ENCODE assay signal across 23 mouse cellular contexts in genomic region chr12:9232431-9232830, GRCm38 (mm10).
DNase-seq lines count a peak whose midpoint lies in the region; ATAC-seq and TF ChIP-seq lines count a peak whose summit lies in the region.
"Had no signal": no experiment of that assay in that cellular context is flagged by ENCODE, and none has a peak within 500 bp of the region (broad histone marks: within the 10 kb centered on the region; RNA-seq: fewer than 3 reads in every experiment).

No protein-coding gene starts in this region.

- no peak overlapping the region for H3K4me3 ChIP-seq in kidney, adult 2 months (ENCODE audit: insufficient read depth, low read depth, low read length)
- no peak overlapping the region for H3K4me3 ChIP-seq in limb, embryonic 10.5 days
- H3K4me3 ChIP-seq: embryonic facial prominence, embryonic 13.5 days; forebrain, embryonic 10.5 days; gastrocnemius, adult 2 months; heart, embryonic 10.5 days; hindbrain, embryonic 12.5 days had no signal

- no peak overlapping the region for H3K27ac ChIP-seq in kidney, adult 2 months (ENCODE audit: insufficient read depth, low read depth, low read length)
- no peak overlapping the region for H3K27ac ChIP-seq in limb, embryonic 10.5 days
- H3K27ac ChIP-seq: embryonic facial prominence, embryonic 13.5 days; forebrain, embryonic 10.5 days; gastrocnemius, adult 2 months; heart, embryonic 10.5 days; hindbrain, embryonic 12.5 days had no signal

- TF ChIP-seq POLR2A in kidney, adult 2 months (IDR thresholded peaks at IDR 0.05; ENCODE audit: low read depth, low read length), result no peak

- ATAC-seq in frontal cortex, adult (ENCODE audit: low TSS enrichment), result peak; percentile 99
- ATAC-seq: forebrain, embryonic 14.5 days; hindbrain, embryonic 16.5 days; inflammation-experienced regulatory T-cells, adult 6 months had no signal

- H3K36me3 ChIP-seq in kidney, adult 2 months (ENCODE audit: control insufficient read depth, insufficient read depth, low read length), result no peaks in the 10 kb centered on the region
- no peaks in the 10 kb centered on the region for H3K36me3 ChIP-seq in limb, embryonic 10.5 days
- H3K36me3 ChIP-seq: embryonic facial prominence, embryonic 13.5 days; forebrain, embryonic 10.5 days; heart, embryonic 10.5 days; hindbrain, embryonic 12.5 days had no signal

- no peak for TF ChIP-seq CTCF in kidney, adult 2 months (conservative IDR thresholded peaks at IDR 0.05; ENCODE audit: insufficient read depth, insufficient read length, low read depth, low read length)

- H3K4me1 ChIP-seq in kidney, adult 2 months (ENCODE audit: control insufficient read depth, insufficient read depth, low read length), result no peaks in the 10 kb centered on the region
- H3K4me1 ChIP-seq in limb, embryonic 10.5 days, result peaks cover under 1% of the 10 kb centered on the region
- H3K4me1 ChIP-seq: forebrain, embryonic 10.5 days; hindbrain, embryonic 12.5 days had no signal

- no peaks in the 10 kb centered on the region for H3K27me3 ChIP-seq in kidney, adult 2 months (replicated peaks; ENCODE audit: control insufficient read depth, insufficient read depth, low read length)
- peaks cover 7% of the 10 kb centered on the region; the same call in 1 of the 2 replicates for H3K27me3 ChIP-seq in limb, embryonic 10.5 days (ENCODE audit: low read depth, poor library complexity, severe bottlenecking)
- H3K27me3 ChIP-seq: CH12.LX; embryonic facial prominence, embryonic 13.5 days; hindbrain, embryonic 12.5 days had no signal

- no peak for DNase-seq in frontal cortex, postnatal 14 days (ENCODE audit: low spot score in 2 of 2)
- peak; percentile 7 to 21 for DNase-seq in left cerebral cortex, postnatal 14 days (ENCODE audit: low spot score in 2 of 2)
- DNase-seq in left cerebral cortex, postnatal 10 days (ENCODE audit: extremely low spot score in 1 of 2, low spot score in 2 of 2), result no peak
- peak; percentile 74 for DNase-seq in brain, adult 2 months (ENCODE audit: low read depth, low spot score)
- DNase-seq in kidney, adult 2 months, result no peak
- DNase-seq in limb, embryonic 10.5 days (ENCODE audit: low spot score), result no peak
- DNase-seq: adrenal gland, postnatal 10 days; cerebellum, adult 11-12 months; cerebellum, adult 9-10 months; cerebellum, postnatal 25 days; gastrocnemius, adult 2 months; gastrocnemius, postnatal 25 days; heart, postnatal 10 days; heart, postnatal 4 days had no signal

- intact Hi-C loops in left cerebral cortex, postnatal 14 days (cut with DNase I), result no loop called here
- intact Hi-C loops in left cerebral cortex, postnatal 10 days (cut with DNase I), result no loop called here

- no peaks in the 10 kb centered on the region for H3K9me3 ChIP-seq in limb, embryonic 10.5 days (replicated peaks)
- H3K9me3 ChIP-seq: embryonic facial prominence, embryonic 13.5 days; forebrain, embryonic 10.5 days; heart, embryonic 10.5 days; hindbrain, embryonic 12.5 days had no signal

Comparison
In these comparisons a context has a peak if more than half of its experiments do, and no peak if none do; other contexts are left out.
1. DNase-seq: peak in left cerebral cortex, postnatal 14 days (2 of 2) and brain, adult 2 months (single experiment); none in frontal cortex, postnatal 14 days (0 of 2), left cerebral cortex, postnatal 10 days (0 of 2), kidney, adult 2 months (single experiment) and limb, embryonic 10.5 days (single experiment).